In the genomic region with DNA sequence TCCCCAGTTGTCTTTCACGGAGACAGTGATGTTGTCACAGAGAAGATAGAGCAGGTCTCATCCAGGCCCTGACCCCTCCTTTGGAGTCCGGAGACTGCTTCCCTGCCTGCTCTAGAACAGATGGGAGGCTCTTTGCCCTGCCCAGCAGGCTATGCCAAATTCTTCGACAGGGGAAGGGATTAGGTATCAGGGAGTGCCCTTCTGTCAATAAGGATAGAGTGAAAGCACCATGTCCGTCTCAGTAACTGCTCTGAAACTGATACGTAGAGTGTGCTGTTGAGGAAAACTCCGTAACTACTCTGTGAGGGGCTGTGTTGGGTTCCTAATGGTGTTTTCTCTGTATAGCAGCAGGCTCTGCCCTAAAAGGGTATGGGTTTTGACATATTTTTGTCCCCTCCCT, we compare ENCODE assay signal across 17 mouse cellular contexts. TPM values are rescaled to one million over a fixed set of nuclear protein-coding genes. Genes with fewer than 3 reads are reported as not detected.
DNase-seq lines count a peak whose midpoint lies in the region; ATAC-seq lines count a peak whose summit lies in the region.
"Had no signal": no experiment of that assay in that cellular context is flagged by ENCODE, and none has a peak within 500 bp of the region (broad histone marks: within the 10 kb centered on the region; RNA-seq: fewer than 3 reads in every experiment).

No protein-coding gene starts in this region.

- H3K9ac ChIP-seq in kidney, embryonic 15.5 days, result no peak overlapping the region
- no peak overlapping the region for H3K9ac ChIP-seq in neural tube, embryonic 13.5 days
- H3K9ac ChIP-seq: limb, embryonic 13.5 days; liver, embryonic 15.5 days; neural tube, embryonic 12.5 days had no signal

- H3K27me3 ChIP-seq in kidney, embryonic 15.5 days, result no peaks in the 10 kb centered on the region
- no peaks in the 10 kb centered on the region for H3K27me3 ChIP-seq in neural tube, embryonic 13.5 days
- H3K27me3 ChIP-seq: limb, embryonic 13.5 days; neural tube, embryonic 12.5 days had no signal

- H3K36me3 ChIP-seq in kidney, embryonic 15.5 days, result 0 out of 2 replicates have a peak, but pooled peaks cover 7% of the 10 kb centered on the region
- H3K36me3 ChIP-seq in neural tube, embryonic 13.5 days, result peaks cover 4% of the 10 kb centered on the region; the same call in 1 of the 2 replicates
- H3K36me3 ChIP-seq: liver, embryonic 15.5 days had no signal

- peaks cover 40% of the 10 kb centered on the region for H3K4me1 ChIP-seq in kidney, embryonic 15.5 days
- H3K4me1 ChIP-seq in neural tube, embryonic 13.5 days (replicated peaks), result peaks cover 44% of the 10 kb centered on the region

- intact Hi-C loops in gastrocnemius, postnatal 14 days (cut with DNase I; ENCODE audit: low total_unique reads), result no loop called here

- 0 out of 2 replicates have a peak overlapping the region, but pooled peaks have one; percentile 37 for H3K27ac ChIP-seq in kidney, embryonic 15.5 days
- H3K27ac ChIP-seq in neural tube, embryonic 13.5 days (replicated peaks), result 0 out of 2 replicates have a peak overlapping the region, but pooled peaks have one; percentile 33
- H3K27ac ChIP-seq: limb, embryonic 13.5 days; liver, embryonic 15.5 days; neural tube, embryonic 12.5 days had no signal

- ATAC-seq in kidney, embryonic 15.5 days (replicated peaks; ENCODE audit: low FRiP score), result peak; percentile 74
- ATAC-seq in neural tube, embryonic 13.5 days (ENCODE audit: low read depth), result no peak

- H3K4me3 ChIP-seq in kidney, embryonic 15.5 days (replicated peaks), result no peak overlapping the region
- no peak overlapping the region for H3K4me3 ChIP-seq in neural tube, embryonic 13.5 days
- H3K4me3 ChIP-seq: limb, embryonic 13.5 days; liver, embryonic 15.5 days; neural tube, embryonic 12.5 days had no signal

- no peak overlapping the region for H3K4me2 ChIP-seq in kidney, embryonic 15.5 days
- H3K4me2 ChIP-seq in neural tube, embryonic 13.5 days, result no peak overlapping the region
- H3K4me2 ChIP-seq: heart, embryonic 11.5 days; limb, embryonic 13.5 days; liver, embryonic 15.5 days; neural tube, embryonic 12.5 days had no signal

- WGBS in kidney, embryonic 15.5 days, result 45% methylated on average over 6 of the region's 6 CpGs
- 76% methylated on average over 6 of the region's 6 CpGs for WGBS in neural tube, embryonic 13.5 days

- H3K9me3 ChIP-seq in kidney, embryonic 15.5 days (replicated peaks), result no peaks in the 10 kb centered on the region
- no peaks in the 10 kb centered on the region for H3K9me3 ChIP-seq in neural tube, embryonic 13.5 days
- H3K9me3 ChIP-seq: limb, embryonic 13.5 days; liver, embryonic 15.5 days; neural tube, embryonic 12.5 days had no signal

- DNase-seq in gastrocnemius, postnatal 14 days, result peak; percentile 28
- no peak for DNase-seq in gastrocnemius, postnatal 4 days (ENCODE audit: low spot score in 2 of 2)
- DNase-seq in kidney, postnatal 36 days, result no peak
- DNase-seq in neural tube, embryonic 10.5 days (ENCODE audit: extremely low spot score, low spot score), result no peak
- no peak for DNase-seq in ovary, postnatal 36 days (ENCODE audit: low spot score)
- DNase-seq: adrenal gland, postnatal 36 days; cerebellum, adult 11-12 months; cerebellum, postnatal 36 days; heart, postnatal 10 days; kidney, adult 2 months; thymus, adult 18-20 months had no signal

RNA-seq across cellular contexts. Expression of a gene that starts 42.6 kb away (rescaled TPM):
- total RNA-seq in gastrocnemius, postnatal 14 days (2021), result 10 to 100 TPM; 31.9 to 35.8 TPM
- 10 to 100 TPM; 65.7 to 67.7 TPM for total RNA-seq in gastrocnemius, postnatal 4 days (2021)
- 28.6 and 31.1 TPM in 2 replicates for polyA plus RNA-seq in kidney, embryonic 15.5 days (2015; fragmentation: Nextera tagmentation; extraction: Ambion mirVana)
- 108 and 113 TPM in 2 replicates for polyA plus RNA-seq in neural tube, embryonic 13.5 days (2015; fragmentation: Nextera tagmentation; extraction: Ambion mirVana)
